Mouse (Mus musculus): ENCODE measurements around the gene Ssr2.

- TF ChIP-seq CTCF (IDR thresholded peaks at IDR 0.05) (peak; percentile 70), EP300 (IDR thresholded peaks at IDR 0.05) (peak; percentile 38; the same call in 1 of the 2 replicates)
Measured at GRCm38 (mm10) chr3:88591950-88592731, 16.5 kb downstream of the Ssr2 start.

Measured in lung, postnatal 0 days (tissue).